Mouse (Mus musculus): ENCODE measurements around the gene Luzp1. TPM values are rescaled to one million over a fixed set of nuclear protein-coding genes. Genes with fewer than 3 reads are reported as not detected.

Gene Luzp1
- polyA plus RNA-seq, 1 experiment, result 48.0 TPM

- H3K4me3 ChIP-seq (replicated peaks; ENCODE audit: insufficient read depth, low read depth, low read length), result no peak overlapping the region
- no peaks in the 10 kb centered on the region for H3K4me1 ChIP-seq (ENCODE audit: control insufficient read depth, insufficient read depth, low read length)
- no peaks in the 10 kb centered on the region for H3K27me3 ChIP-seq (ENCODE audit: control insufficient read depth, insufficient read depth, low read length)
These were observed 26.4 kb downstream of the Luzp1 start for GRCm38 (mm10) chr4:136495993-136496392.

GRCm38 (mm10) chr4:136505426-136506215 is 36.1 kb downstream of the Luzp1 start:
- no peaks in the 10 kb centered on the region for H3K27me3 ChIP-seq (ENCODE audit: control insufficient read depth, insufficient read depth, low read length)
- no peaks in the 10 kb centered on the region for H3K4me1 ChIP-seq (ENCODE audit: control insufficient read depth, insufficient read depth, low read length)
- DNase-seq, result no peak
- 62% methylated on average over 2 of the region's 2 CpGs for WGBS
- TF ChIP-seq CTCF (IDR thresholded peaks at IDR 0.05; ENCODE audit: borderline replicate concordance, insufficient read depth, low read depth, low read length), result no peak
- TF ChIP-seq POLR2A (IDR thresholded peaks at IDR 0.05; ENCODE audit: borderline replicate concordance, insufficient read depth, low read length), result no peak
- no peak overlapping the region for H3K4me3 ChIP-seq (replicated peaks; ENCODE audit: insufficient read depth, low read depth, low read length)
- H3K27ac ChIP-seq (ENCODE audit: insufficient read depth, low read length), result no peak overlapping the region

More at GRCm38 (mm10) chr4:136495993-136496392, 26.4 kb downstream of the Luzp1 start:
- no peak for DNase-seq
- no peak for TF ChIP-seq CTCF (IDR thresholded peaks at IDR 0.05; ENCODE audit: borderline replicate concordance, insufficient read depth, low read depth, low read length)
- no peak for TF ChIP-seq POLR2A (IDR thresholded peaks at IDR 0.05; ENCODE audit: borderline replicate concordance, insufficient read depth, low read length)
- H3K27ac ChIP-seq (ENCODE audit: insufficient read depth, low read length), result no peak overlapping the region

- H3K27ac ChIP-seq (ENCODE audit: insufficient read depth, low read length), result no peak overlapping the region
- DNase-seq, result no peak
- H3K4me3 ChIP-seq (replicated peaks; ENCODE audit: insufficient read depth, low read depth, low read length), result no peak overlapping the region
- H3K4me1 ChIP-seq (ENCODE audit: control insufficient read depth, insufficient read depth, low read length), result peaks cover 7% of the 10 kb centered on the region
- no peaks in the 10 kb centered on the region for H3K27me3 ChIP-seq (ENCODE audit: control insufficient read depth, insufficient read depth, low read length)
- TF ChIP-seq CTCF (IDR thresholded peaks at IDR 0.05; ENCODE audit: borderline replicate concordance, insufficient read depth, low read depth, low read length) (peak; percentile 20; the same call in 1 of the 2 replicates), POLR2A (IDR thresholded peaks at IDR 0.05; ENCODE audit: borderline replicate concordance, insufficient read depth, low read length) (no peak)
- 89% methylated on average over 1 of the region's 1 CpGs for WGBS
These were observed 40.3 kb downstream of the Luzp1 start for GRCm38 (mm10) chr4:136509857-136510256.

- TF ChIP-seq POLR2A (IDR thresholded peaks at IDR 0.05; ENCODE audit: borderline replicate concordance, insufficient read depth, low read length) (no peak), CTCF (IDR thresholded peaks at IDR 0.05; ENCODE audit: borderline replicate concordance, insufficient read depth, low read depth, low read length) (no peak)
- no peaks in the 10 kb centered on the region for H3K27me3 ChIP-seq (ENCODE audit: control insufficient read depth, insufficient read depth, low read length)
- H3K4me1 ChIP-seq (ENCODE audit: control insufficient read depth, insufficient read depth, low read length), result peaks cover 7% of the 10 kb centered on the region
- 18% methylated on average over 4 of the region's 4 CpGs for WGBS
- H3K27ac ChIP-seq (ENCODE audit: insufficient read depth, low read length), result no peak overlapping the region
- no peak for DNase-seq
- H3K4me3 ChIP-seq (replicated peaks; ENCODE audit: insufficient read depth, low read depth, low read length), result no peak overlapping the region
These were observed 42.1 kb downstream of the Luzp1 start for GRCm38 (mm10) chr4:136511708-136512107.

- Histone ChIP-seq H3K4me3 (replicated peaks; ENCODE audit: insufficient read depth, low read depth, low read length) (no peak overlapping the region), H3K4me1 (ENCODE audit: control insufficient read depth, insufficient read depth, low read length) (peaks cover 10% of the 10 kb centered on the region), H3K27ac (ENCODE audit: insufficient read depth, low read length) (no peak overlapping the region), H3K27me3 (ENCODE audit: control insufficient read depth, insufficient read depth, low read length) (no peaks in the 10 kb centered on the region)
- DNase-seq, result no peak
- TF ChIP-seq CTCF (IDR thresholded peaks at IDR 0.05; ENCODE audit: borderline replicate concordance, insufficient read depth, low read depth, low read length) (no peak), POLR2A (IDR thresholded peaks at IDR 0.05; ENCODE audit: borderline replicate concordance, insufficient read depth, low read length) (no peak)
These were observed 43.3 kb downstream of the Luzp1 start for GRCm38 (mm10) chr4:136512905-136513304.

GRCm38 (mm10) chr4:136518141-136518540 is 48.6 kb downstream of the Luzp1 start:
- H3K4me3 ChIP-seq (replicated peaks; ENCODE audit: insufficient read depth, low read depth, low read length), result no peak overlapping the region
- H3K4me1 ChIP-seq (ENCODE audit: control insufficient read depth, insufficient read depth, low read length), result peaks cover 7% of the 10 kb centered on the region
- TF ChIP-seq POLR2A (IDR thresholded peaks at IDR 0.05; ENCODE audit: borderline replicate concordance, insufficient read depth, low read length) (no peak), CTCF (IDR thresholded peaks at IDR 0.05; ENCODE audit: borderline replicate concordance, insufficient read depth, low read depth, low read length) (no peak)
- no peaks in the 10 kb centered on the region for H3K27me3 ChIP-seq (ENCODE audit: control insufficient read depth, insufficient read depth, low read length)
- DNase-seq, result peak in 1 of 2 experiments; percentile 15
- WGBS, result 83% methylated on average over 2 of the region's 2 CpGs
- H3K27ac ChIP-seq (ENCODE audit: insufficient read depth, low read length), result no peak overlapping the region

GRCm38 (mm10) chr4:136518576-136518975 is 49.0 kb downstream of the Luzp1 start:
- 97% methylated on average over 2 of the region's 2 CpGs for WGBS
- no peak overlapping the region for H3K4me3 ChIP-seq (replicated peaks; ENCODE audit: insufficient read depth, low read depth, low read length)
- H3K27ac ChIP-seq (ENCODE audit: insufficient read depth, low read length), result no peak overlapping the region
- TF ChIP-seq POLR2A (IDR thresholded peaks at IDR 0.05; ENCODE audit: borderline replicate concordance, insufficient read depth, low read length) (no peak), CTCF (IDR thresholded peaks at IDR 0.05; ENCODE audit: borderline replicate concordance, insufficient read depth, low read depth, low read length) (no peak)
- H3K4me1 ChIP-seq (ENCODE audit: control insufficient read depth, insufficient read depth, low read length), result peaks cover 5% of the 10 kb centered on the region; the same call in 1 of the 2 replicates
- H3K27me3 ChIP-seq (ENCODE audit: control insufficient read depth, insufficient read depth, low read length), result no peaks in the 10 kb centered on the region
- DNase-seq, result no peak

GRCm38 (mm10) chr4:136519866-136520265 is 50.3 kb downstream of the Luzp1 start:
- no peak for DNase-seq
- Histone ChIP-seq H3K4me1 (ENCODE audit: control insufficient read depth, insufficient read depth, low read length) (peaks cover 5% of the 10 kb centered on the region; the same call in 1 of the 2 replicates), H3K4me3 (replicated peaks; ENCODE audit: insufficient read depth, low read depth, low read length) (no peak overlapping the region), H3K27ac (ENCODE audit: insufficient read depth, low read length) (no peak overlapping the region), H3K27me3 (ENCODE audit: control insufficient read depth, insufficient read depth, low read length) (no peaks in the 10 kb centered on the region)
- TF ChIP-seq POLR2A (IDR thresholded peaks at IDR 0.05; ENCODE audit: borderline replicate concordance, insufficient read depth, low read length) (no peak), CTCF (IDR thresholded peaks at IDR 0.05; ENCODE audit: borderline replicate concordance, insufficient read depth, low read depth, low read length) (no peak)
